Mouse (Mus musculus) left cerebral cortex, adult 18-20 months (tissue): ENCODE measurements around the gene Wdr93. TPM values are rescaled to one million over a fixed set of nuclear protein-coding genes. Genes with fewer than 3 reads are reported as not detected.
A peak's percentile ranks its signal among the peaks of the same experiment; 100 is the strongest.

Source experiments
- DNase-seq, 2 experiments: peaks; one replicate each; pipeline ENCODE4 v3.0.0; 2021 to 2022; ENCODE audit warnings: low spot score in 2 of 2, mixed read lengths in 1 of 2
- total RNA-seq, 2 experiments: library from RNA; stranded (reverse); gene quantifications; 2 replicates each; pipeline ENCODE4 v1.2.3; 2021

Wdr93 gene
- total RNA-seq, 2 experiments from 2014 or later, result 0.21 TPM; not detected in 1

DNA sequence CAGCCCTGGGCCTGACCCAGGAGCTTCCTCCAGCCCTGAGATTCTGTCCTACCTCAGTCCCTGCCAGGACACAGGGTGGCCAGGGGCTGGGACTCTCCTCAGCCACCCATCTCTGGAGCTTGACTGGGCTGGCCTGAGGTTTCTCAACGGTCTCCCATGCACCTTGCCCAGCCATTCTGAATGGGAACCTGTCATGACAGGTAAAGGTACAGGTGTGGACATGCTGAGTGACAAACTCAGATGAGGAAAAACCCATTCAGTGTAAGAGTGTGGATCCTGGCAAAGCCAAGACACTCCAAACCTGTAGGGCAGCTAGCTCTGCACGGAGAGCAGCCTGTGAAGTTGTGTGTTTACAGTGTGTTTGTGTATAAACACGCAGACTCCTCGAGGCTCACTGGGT lies 57.4 kb downstream of the Wdr93 start:
- DNase-seq, result no peak

DNA sequence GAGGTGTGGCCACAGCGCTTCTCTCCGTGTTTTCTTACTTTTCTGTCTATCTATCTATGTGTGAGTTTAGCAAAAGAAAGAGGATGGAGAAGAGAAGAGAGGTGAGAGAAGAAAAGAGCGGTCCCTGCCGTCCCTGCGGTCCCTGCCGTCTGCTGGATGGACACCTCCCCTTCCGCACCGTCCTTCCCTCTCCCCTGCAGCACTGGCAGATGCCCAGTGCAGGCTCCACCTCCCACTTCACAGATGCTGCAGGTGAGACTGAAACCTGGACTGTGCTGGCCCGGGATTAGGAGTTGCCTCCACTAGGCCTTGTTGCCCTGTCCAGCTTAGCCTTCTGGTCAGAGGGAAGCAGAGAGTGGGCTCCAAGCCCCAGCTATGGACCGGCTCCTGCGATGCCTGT lies 58.4 kb downstream of the Wdr93 start:
- DNase-seq, result no peak

DNA sequence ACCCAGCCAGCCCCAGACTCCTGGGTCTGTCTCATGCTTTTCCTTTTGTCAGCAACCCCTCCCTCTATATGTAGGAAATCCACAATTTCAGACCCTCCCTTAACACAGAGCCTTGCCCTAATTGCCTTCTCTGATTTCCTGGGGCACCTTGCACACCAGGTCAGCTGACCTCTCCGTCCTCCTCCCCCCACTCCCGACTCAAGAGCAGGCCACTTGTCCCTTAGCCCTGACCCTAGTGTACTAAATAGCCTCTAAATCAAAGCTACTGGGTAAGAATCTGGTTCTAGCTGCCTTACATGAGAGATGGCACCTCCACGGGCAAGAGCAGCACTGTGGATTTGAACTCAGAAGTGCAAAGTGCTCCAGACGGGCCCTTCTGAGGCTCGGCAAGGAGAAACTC lies 59.1 kb downstream of the Wdr93 start:
- no peak for DNase-seq

DNA sequence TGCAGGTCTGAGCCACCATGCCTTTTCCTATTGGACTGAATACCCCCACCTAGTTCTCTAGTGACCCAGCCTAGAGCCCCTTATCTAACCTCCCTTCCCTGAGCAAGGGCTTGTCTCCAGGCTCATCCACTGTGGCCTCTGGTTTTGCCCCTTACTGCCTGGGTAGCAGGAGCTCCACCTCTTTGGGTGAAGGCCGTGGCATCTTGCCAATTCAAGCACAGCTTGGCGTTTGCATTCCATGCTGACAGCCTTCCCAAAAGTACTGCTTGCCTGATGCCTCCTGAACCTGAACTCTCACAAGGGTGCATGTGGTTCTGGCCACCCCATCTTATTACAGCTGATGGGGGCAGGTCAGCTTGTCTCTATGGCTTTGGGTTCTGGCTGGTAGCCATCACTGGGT lies 60.9 kb downstream of the Wdr93 start:
- no peak for DNase-seq

DNA sequence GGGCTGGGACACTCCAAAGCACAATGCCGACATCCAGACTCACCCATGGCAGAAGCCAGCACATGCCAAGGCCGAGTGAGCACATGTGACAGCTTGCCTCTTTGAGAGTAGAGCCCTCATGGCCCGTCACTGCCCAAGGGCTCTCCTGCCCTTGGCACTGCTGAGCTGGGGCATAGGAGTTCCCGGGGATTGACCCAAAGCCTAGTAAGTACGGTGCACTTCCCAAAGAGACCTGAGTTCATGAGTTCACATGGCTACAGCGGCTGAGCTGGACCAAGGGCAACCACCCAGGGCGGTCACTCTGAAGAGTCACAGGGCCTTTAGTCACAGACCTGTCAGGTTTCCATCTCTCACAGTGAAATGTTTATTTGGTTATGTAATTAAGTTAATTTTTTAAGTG lies 65.6 kb downstream of the Wdr93 start:
- DNase-seq, result no peak

DNA sequence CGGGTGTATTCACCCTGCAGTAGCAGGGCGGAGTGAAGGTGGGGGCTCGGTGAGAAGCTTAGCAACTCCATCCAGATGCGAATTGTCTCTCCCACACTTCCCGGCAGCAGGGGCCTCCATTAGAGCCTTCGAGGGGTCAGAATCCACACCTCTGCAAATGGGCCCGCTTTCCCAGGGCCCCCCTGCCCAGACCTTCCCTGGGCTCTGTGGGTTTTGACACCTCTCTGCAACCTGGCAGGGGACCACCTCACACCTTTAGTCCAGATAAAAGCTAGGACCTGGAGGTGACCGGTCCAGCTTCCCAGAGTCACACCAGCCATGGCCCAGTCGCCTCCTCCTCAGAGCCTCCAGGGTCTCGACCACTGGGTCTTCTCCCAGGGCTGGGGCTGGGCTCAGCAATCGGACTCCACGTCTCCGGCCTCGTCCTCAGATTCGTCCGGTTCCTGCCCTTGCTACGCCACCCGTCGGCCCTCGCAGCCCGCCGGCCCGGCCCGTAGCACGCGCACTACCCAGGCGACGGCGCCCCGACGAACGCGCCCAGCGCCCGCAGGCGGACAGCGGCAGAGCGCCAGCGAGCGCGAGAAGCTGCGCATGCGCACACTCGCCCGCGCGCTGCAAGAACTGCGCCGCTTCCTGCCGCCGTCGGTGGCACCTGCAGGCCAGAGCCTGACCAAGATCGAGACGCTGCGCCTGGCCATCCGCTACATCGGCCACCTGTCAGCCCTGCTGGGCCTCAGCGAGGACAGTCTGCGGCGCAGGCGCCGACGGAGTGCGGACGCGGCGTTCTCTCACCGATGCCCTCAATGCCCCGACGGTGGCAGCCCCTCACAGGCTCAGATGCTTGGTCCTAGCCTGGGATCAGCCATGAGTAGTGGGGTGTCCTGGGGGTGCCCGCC lies 67.9 kb downstream of the Wdr93 start, which contains the start of gene Mesp2:
Mesp2 (plus strand) TSS at position 117 of the 896 bp plus-strand sequence.
- DNase-seq, result peak; percentile 64 to 71

DNA sequence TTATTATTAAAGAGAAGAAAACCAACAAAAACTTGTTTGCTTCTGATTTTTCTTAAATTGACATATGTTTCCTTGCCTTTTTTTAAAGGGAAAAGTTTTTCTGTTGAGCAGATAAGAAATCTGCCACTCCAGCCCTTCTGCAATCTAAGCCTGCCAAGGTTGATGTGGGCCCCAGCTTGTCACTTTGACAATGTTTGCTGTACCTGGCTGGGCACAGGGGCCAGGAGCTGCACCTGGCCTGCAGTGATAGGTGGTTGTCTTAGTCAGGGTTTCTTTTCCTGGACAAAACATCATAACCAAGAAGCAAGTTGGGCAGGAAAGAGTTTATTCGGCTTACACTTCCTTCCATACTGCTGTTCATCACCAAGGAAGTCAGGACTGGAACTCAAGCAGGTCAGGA lies 70.4 kb downstream of the Wdr93 start:
- DNase-seq, result no peak

DNA sequence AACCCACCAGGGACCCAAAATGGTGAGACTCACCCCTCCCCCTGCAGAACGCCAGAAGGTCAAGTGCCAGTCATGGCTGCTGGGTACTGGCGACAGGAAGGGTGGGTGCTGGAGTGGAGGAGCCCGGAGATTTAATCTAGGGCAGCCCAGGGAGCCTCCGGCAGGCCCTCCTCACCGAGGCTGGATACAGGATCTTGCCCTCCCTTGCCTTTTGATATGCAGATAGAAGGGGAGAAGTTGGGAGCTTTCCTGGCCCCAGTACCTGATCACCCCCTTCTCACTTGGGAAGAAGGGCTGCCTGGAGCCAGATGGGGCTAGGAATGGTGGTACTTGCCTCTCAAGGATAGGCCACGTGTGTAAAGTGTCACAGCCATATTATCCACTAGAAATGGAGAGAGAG lies 75.4 kb downstream of the Wdr93 start:
- no peak for DNase-seq

DNA sequence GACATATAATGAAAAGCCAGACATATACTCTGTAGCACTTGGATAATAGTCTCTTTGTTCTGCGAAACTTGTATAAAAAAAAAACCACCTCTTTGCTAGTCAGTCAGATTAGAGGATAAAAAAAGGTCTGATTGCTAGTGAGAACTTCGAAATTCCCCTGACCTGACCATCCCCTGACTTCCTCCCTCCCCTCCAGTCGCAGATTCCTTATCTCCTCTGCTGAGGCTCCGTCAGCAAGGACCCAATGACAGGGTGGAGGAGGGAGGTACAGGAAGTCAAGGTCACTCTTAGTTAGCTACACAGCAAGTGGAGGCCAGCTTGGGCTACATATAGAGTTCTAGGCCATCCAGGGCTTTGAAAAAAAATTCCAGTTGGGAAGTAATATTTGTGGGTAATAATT lies 76.6 kb downstream of the Wdr93 start:
- DNase-seq, result no peak

DNA sequence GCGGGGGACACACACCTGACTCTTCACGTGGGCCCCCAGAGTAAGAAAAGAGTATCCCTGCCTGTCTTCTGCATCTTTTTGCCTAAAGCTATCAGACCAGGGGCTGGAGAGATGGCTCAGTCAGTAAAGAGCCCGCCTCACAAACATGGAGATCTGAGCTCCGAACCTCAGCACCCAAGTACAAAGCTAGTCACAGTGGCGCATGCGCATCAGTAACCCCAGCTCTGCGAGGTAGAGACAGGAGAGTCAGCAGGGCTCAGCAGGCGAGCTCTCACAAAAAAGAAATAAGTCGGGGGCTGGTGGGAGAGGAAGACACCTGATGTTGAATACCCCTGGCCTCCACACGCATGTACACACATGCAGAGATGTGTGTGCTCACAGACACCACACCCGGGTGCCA lies 77.0 kb downstream of the Wdr93 start:
- DNase-seq, result no peak

DNA sequence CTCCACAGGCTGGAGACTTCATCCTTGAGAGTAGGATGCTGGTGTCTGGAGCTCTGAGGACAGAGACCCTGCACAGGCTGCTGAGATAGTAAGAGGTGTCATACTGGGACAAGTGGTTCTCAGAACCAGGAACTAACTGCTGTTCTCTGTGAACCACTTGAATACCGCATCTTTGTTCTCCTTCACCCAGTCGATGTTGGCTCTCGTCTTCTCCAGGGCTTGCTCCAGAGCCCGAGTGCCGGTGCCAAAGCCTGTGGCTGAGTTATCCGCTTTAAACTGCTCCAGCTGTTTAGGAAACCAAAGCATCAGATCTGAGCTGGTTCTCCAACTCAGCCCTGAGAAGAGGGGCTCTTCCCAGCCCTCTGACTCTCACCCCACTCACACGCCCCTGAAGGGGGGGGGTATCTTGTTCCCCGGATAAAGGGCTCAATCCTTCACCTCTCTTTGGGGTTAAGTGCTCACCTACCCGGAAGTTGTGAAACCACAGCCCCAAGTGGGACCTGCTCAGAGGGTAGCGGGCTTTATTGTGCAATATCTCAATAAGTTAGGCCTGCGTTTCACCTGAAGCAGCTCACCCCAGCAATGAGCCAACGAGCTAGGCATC lies 79.2 kb downstream of the Wdr93 start:
- no peak for DNase-seq

DNA sequence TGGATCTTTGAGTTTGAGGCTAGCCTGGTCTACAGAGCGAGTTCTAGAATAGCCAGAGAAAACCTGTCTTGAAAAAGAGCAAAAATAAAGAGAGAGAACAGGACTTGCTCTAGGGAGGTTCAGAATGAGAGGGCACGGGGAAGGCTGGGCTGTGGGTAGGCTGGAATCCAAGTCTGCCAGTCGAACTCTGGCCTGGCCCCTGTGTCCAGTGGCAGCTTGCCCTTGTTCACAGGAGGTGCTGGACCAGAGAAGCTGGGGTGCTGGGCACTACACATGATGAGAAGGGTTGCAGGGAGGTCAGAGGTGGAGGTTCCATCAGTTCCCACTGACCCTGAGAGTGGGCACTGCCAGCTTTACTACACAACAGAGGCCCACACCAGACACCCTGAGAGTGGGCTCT lies 85.4 kb downstream of the Wdr93 start:
- DNase-seq, result no peak

DNA sequence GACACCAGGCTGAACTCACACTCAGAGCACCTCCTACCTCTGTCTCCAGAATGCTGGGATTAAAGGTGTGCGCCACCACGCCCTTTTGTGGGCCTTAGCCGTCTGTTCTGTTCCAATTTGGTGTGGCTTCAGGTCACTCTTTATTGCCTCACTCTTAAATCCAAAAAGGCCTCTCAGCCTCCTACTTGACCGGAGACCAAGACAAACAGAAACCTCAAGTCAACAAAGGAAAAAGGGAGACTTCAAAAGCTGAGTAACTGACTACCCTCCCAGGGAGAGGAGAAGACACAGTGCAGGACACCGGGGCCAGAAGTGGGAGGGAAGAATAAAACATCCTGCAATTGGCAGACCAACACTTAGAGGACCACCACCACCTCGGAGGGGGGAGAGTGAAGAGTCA lies 88.2 kb downstream of the Wdr93 start:
- DNase-seq, result no peak

DNA sequence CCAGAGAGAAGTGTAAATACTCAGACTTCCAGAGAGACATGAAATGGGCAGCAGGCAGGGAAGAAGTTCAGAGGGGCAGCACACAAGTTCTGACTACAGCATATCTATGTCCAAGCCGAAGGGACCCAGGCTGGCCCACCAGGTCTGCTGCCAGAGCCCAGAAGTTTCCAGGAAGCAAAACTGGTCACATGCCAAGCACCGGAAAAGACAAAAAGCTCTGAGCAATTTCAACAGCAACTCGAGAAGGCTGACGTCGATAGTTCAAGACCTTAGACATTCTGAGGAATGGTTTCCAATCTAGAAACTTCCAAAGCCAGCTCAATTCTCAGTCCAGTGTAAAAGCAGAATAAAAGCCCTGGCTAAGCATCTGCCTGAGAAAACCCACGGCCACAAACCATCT lies 88.6 kb downstream of the Wdr93 start:
- DNase-seq, result no peak

DNA sequence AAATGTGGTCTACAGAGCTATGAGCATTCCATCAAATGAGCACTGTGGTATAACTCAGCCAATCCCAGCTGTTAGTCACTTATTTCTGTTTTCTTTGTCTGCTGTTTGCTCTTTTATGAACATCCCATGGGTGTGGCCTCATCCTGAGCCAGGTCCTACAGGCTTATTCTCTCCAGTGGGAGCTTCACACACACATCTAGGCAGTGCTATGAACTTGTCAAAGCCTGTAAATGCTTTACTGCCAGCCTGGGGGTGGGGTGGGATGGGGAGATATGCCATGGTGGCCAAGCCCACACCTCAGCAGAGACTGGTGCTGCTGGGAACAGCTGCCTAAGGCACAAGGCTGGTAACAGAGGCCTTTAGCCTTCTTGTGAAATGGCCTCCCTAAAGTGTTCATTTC lies 90.0 kb downstream of the Wdr93 start:
- DNase-seq, result no peak

DNA sequence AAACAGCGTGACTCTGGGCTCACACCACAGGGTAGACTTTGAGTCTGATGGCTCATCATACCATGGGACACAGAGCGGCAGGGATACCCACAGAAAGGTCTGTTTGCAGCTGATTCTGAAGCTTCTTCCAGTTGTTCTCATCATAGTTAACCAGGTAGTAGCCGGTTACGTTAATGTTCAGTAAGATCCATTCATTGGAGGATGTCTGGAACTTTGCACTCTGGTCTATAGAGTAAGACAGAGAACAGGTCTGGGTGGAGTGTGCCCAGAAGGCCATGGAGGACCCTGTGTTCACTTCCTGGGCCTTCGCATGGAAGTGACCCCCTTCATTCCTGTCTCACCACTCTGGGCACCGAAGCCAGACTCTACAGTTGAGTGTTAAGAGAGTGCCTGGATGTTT lies 92.2 kb downstream of the Wdr93 start:
- no peak for DNase-seq

Other genes with a start within 250 kb of the Wdr93 start
- 1 to 10 TPM; 1.6 to 2.3 TPM for gene Rhcg, start 125.5 kb upstream of the Wdr93 start, total RNA-seq
- under 1 TPM in 1 of 2 experiments, not detected in 1; 0.12 TPM for gene Ticrr, start 83.0 kb upstream of the Wdr93 start, total RNA-seq
- gene Kif7, start 27.4 kb upstream of the Wdr93 start, total RNA-seq, result 1 to 10 TPM; 1.1 to 1.6 TPM
- not detected for gene Plin1, start 10.3 kb upstream of the Wdr93 start, total RNA-seq
- 10 to 100 TPM; 10.9 to 11.9 TPM for gene Pex11a, start within 50 bp of the Wdr93 start, total RNA-seq
- under 1 TPM in 1 of 2 experiments, not detected in 1; 0.28 TPM for gene Mesp1, start 50.6 kb downstream of the Wdr93 start, total RNA-seq
- 1 to 10 TPM; 1.6 to 2.0 TPM for gene Mesp2, start 67.6 kb downstream of the Wdr93 start, total RNA-seq
- gene Anpep, start 117.9 kb downstream of the Wdr93 start, total RNA-seq, result 1 to 10 TPM; 5.3 to 5.5 TPM
- gene Ap3s2, start 177.5 kb downstream of the Wdr93 start, total RNA-seq, result 10 to 100 TPM; 36.3 to 47.4 TPM
- gene Arpin, start 192.2 kb downstream of the Wdr93 start, total RNA-seq, result 10 to 100 TPM; 13.5 TPM